Mouse (Mus musculus): Measurements from ENCODE around the gene Espn.
A peak's percentile ranks its signal among the peaks of the same experiment; 100 is the strongest.

DNA sequence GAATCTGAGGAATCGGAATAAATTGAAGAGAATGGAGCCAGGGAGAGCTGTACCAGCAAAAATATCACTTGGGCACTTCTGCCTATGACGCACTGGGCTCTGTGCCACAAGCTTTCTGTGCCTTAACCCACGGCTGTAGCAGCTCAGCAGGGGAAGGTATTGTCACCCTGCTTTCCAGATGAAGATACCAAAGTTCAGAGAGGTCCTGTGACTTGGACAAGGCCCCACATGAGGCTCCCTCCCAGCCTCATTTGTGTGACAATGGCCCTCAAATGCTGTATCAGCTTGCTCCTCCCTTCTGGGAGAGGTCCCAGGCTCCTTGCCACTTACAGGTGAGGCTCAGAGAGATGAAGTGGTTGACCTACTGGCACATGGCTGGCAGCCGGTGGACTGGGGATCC, 64.0 kb downstream of the Espn start:
- TF ChIP-seq HCFC1 (IDR thresholded peaks at IDR 0.05; ENCODE audit: borderline replicate concordance, insufficient read depth, low read length) (no peak), CHD2 (IDR thresholded peaks at IDR 0.05; ENCODE audit: low read depth, low read length) (no peak), MAFK (IDR thresholded peaks at IDR 0.05; ENCODE audit: insufficient read depth, low read depth, low read length) (peak; percentile 38; the same call in 1 of the 2 replicates), ZNF384 (IDR thresholded peaks at IDR 0.05; ENCODE audit: low read depth, low read length) (no peak)
